Mouse (Mus musculus): Measurements from ENCODE around the gene Fgfr2. TPM values are rescaled to one million over a fixed set of nuclear protein-coding genes. Genes with fewer than 3 reads are reported as not detected.

Gene Fgfr2
- polyA plus RNA-seq, 1 experiment: 1.7 TPM

DNA sequence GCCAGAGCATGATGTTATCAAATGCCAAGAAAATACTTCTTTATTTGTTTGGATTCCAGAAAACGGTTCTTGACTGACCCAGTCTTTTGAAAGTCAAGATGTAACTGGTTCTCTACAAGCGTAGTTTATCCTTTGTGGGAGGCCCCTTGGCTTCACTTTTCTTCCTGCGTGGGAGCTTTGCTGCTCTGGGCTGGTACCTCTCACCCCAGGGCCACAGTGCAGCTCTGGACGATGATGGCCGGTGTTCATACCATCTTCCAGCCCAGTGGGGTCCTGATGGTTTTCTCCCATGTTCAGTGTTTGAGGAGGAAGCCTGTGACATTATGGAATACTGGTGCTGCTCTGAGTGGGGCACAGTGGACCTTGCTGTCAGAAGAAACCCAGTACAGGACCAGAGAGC, 1575.7 kb downstream of the Fgfr2 start:
- Histone ChIP-seq H3ac (ENCODE audit: control insufficient read depth, insufficient read length, low read depth) (no peak overlapping the region), H3K4me3 (ENCODE audit: insufficient read depth, poor library complexity, severe bottlenecking) (no peak overlapping the region), H3K79me3 (ENCODE audit: low read depth) (no peaks in the 10 kb centered on the region), H3K36me3 (ENCODE audit: control insufficient read depth, insufficient read depth) (no peaks in the 10 kb centered on the region), H3K27me3 (ENCODE audit: control insufficient read depth, insufficient read depth, insufficient read length) (peaks cover 79% of the 10 kb centered on the region), H3K79me2 (ENCODE audit: control insufficient read depth, insufficient read depth) (no peaks in the 10 kb centered on the region)
- TF ChIP-seq USF1 (IDR thresholded peaks at IDR 0.05; ENCODE audit: low read depth): no peak
- no peak for TF ChIP-seq MYOG (IDR thresholded peaks at IDR 0.05; ENCODE audit: control insufficient read depth, extremely low read depth, insufficient read length)
- no peak for TF ChIP-seq FOSL1 (IDR thresholded peaks at IDR 0.05; ENCODE audit: insufficient read depth, low read length, poor library complexity, severe bottlenecking)
- no peak for TF ChIP-seq CEBPB (IDR thresholded peaks at IDR 0.05; ENCODE audit: low read depth)
- no peak for TF ChIP-seq MYOD1 (IDR thresholded peaks at IDR 0.05; ENCODE audit: control insufficient read depth, insufficient read length, low read depth)
- no peak for TF ChIP-seq MAX (IDR thresholded peaks at IDR 0.05)
- TF ChIP-seq CTCF (IDR thresholded peaks at IDR 0.05; ENCODE audit: control insufficient read depth, insufficient read depth, insufficient read length): no peak

DNA sequence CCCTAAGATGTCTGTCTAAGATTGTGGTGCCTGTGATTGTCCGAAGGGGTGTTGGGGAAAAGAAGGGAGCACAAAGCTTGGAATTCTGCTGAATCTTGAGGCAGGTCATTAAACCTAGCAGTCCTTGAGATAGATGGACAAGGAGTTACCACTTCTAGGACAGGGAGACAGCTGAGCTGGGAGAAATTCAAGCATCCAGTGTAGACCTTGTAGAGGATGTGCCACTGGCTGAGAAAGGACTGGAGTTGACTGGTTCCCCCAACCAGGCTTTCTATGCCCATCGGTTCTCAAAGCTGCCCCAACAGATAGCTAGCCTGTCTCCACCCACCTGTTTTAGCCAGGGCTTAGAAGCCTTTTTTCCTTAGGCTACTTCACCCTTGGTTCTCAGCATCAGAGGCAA, 1576.7 kb downstream of the Fgfr2 start:
- no peaks in the 10 kb centered on the region for H3K36me3 ChIP-seq (ENCODE audit: control insufficient read depth, insufficient read depth)
- no peak overlapping the region for H3ac ChIP-seq (ENCODE audit: control insufficient read depth, insufficient read length, low read depth)
- no peaks in the 10 kb centered on the region for H3K79me3 ChIP-seq (ENCODE audit: low read depth)
- H3K4me3 ChIP-seq (ENCODE audit: insufficient read depth, poor library complexity, severe bottlenecking): no peak overlapping the region
- peaks cover 79% of the 10 kb centered on the region for H3K27me3 ChIP-seq (ENCODE audit: control insufficient read depth, insufficient read depth, insufficient read length)
- TF ChIP-seq USF1 (IDR thresholded peaks at IDR 0.05; ENCODE audit: low read depth): no peak
- no peak for TF ChIP-seq MYOG (IDR thresholded peaks at IDR 0.05; ENCODE audit: control insufficient read depth, extremely low read depth, insufficient read length)
- TF ChIP-seq FOSL1 (IDR thresholded peaks at IDR 0.05; ENCODE audit: insufficient read depth, low read length, poor library complexity, severe bottlenecking): no peak
- no peaks in the 10 kb centered on the region for H3K79me2 ChIP-seq (ENCODE audit: control insufficient read depth, insufficient read depth)

DNA sequence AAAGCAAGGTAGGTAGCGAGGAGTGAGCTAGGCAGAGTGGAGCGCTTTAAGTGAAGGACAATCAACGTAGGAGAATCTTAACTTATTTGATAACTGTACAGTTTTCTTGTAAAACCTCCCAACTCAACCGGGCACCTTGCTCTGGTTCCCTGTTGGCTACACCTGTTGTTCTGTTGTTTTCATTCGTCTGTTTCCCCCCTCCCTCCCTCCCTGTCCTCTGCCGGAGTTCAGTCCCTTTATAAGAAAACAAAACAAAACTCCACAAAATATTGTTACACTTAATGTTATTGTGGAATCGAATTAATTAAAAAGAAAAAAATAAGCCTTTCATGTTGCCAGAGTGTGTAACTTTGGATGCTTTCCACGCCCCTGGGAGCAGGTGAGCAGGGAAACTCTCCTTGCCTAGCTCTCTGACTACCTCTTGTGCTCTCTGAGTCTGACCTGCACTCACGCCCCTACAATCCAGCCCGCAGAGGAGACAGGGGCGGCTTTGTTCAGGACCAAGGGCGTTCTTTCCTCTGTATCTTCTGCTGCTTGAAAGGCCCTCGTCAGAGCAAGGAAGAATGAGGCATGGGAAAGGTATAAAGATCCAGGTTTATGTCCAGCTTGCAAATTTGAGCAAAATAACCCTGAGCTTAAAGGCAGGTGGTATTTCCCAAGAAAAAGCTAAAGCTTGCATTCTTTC, 1577.3 kb downstream of the Fgfr2 start:
- H3K79me2 ChIP-seq (ENCODE audit: control insufficient read depth, insufficient read depth): no peaks in the 10 kb centered on the region
- peaks cover 81% of the 10 kb centered on the region for H3K27me3 ChIP-seq (ENCODE audit: control insufficient read depth, insufficient read depth, insufficient read length)
- no peak for TF ChIP-seq CEBPB (IDR thresholded peaks at IDR 0.05; ENCODE audit: low read depth)
- no peak for TF ChIP-seq USF1 (IDR thresholded peaks at IDR 0.05; ENCODE audit: low read depth)
- no peak for TF ChIP-seq MYOG (IDR thresholded peaks at IDR 0.05; ENCODE audit: control insufficient read depth, extremely low read depth, insufficient read length)
- no peak for TF ChIP-seq MYOD1 (IDR thresholded peaks at IDR 0.05; ENCODE audit: control insufficient read depth, insufficient read length, low read depth)
- TF ChIP-seq MAX (IDR thresholded peaks at IDR 0.05): no peak
- no peak for TF ChIP-seq CTCF (IDR thresholded peaks at IDR 0.05; ENCODE audit: control insufficient read depth, insufficient read depth, insufficient read length)
- no peak for TF ChIP-seq FOSL1 (IDR thresholded peaks at IDR 0.05; ENCODE audit: insufficient read depth, low read length, poor library complexity, severe bottlenecking)
- H3K4me3 ChIP-seq (ENCODE audit: insufficient read depth, poor library complexity, severe bottlenecking): no peak overlapping the region
- no peaks in the 10 kb centered on the region for H3K79me3 ChIP-seq (ENCODE audit: low read depth)
- no peaks in the 10 kb centered on the region for H3K36me3 ChIP-seq (ENCODE audit: control insufficient read depth, insufficient read depth)
- H3ac ChIP-seq (ENCODE audit: control insufficient read depth, insufficient read length, low read depth): no peak overlapping the region

DNA sequence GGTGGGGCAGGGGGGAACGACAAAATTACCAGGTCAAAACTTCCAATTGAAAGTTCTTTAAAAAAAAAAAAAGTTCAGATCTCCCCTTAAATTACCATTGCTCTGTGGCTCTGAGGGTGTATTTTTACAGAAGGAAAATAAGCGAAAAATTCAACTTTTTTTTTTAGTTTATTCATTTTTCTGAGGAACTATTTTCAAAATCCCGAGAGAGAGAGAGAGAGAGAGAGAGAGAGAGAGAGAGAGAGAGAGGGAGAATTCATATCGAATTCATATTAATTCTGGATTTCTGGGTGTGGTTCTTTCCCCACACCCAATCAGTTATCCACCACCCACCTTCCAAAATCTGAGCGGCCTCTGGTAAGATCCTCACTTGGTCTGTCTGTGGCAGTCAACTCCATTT, 1578.3 kb downstream of the Fgfr2 start:
- no peak overlapping the region for H3ac ChIP-seq (ENCODE audit: control insufficient read depth, insufficient read length, low read depth)
- no peak for TF ChIP-seq MAX (IDR thresholded peaks at IDR 0.05)
- TF ChIP-seq MYOD1 (IDR thresholded peaks at IDR 0.05; ENCODE audit: control insufficient read depth, insufficient read length, low read depth): no peak
- no peaks in the 10 kb centered on the region for H3K79me2 ChIP-seq (ENCODE audit: control insufficient read depth, insufficient read depth)
- H3K27me3 ChIP-seq (ENCODE audit: control insufficient read depth, insufficient read depth, insufficient read length): peaks cover 85% of the 10 kb centered on the region
- no peak overlapping the region for H3K4me3 ChIP-seq (ENCODE audit: insufficient read depth, poor library complexity, severe bottlenecking)
- H3K79me3 ChIP-seq (ENCODE audit: low read depth): no peaks in the 10 kb centered on the region
- no peaks in the 10 kb centered on the region for H3K36me3 ChIP-seq (ENCODE audit: control insufficient read depth, insufficient read depth)

DNA sequence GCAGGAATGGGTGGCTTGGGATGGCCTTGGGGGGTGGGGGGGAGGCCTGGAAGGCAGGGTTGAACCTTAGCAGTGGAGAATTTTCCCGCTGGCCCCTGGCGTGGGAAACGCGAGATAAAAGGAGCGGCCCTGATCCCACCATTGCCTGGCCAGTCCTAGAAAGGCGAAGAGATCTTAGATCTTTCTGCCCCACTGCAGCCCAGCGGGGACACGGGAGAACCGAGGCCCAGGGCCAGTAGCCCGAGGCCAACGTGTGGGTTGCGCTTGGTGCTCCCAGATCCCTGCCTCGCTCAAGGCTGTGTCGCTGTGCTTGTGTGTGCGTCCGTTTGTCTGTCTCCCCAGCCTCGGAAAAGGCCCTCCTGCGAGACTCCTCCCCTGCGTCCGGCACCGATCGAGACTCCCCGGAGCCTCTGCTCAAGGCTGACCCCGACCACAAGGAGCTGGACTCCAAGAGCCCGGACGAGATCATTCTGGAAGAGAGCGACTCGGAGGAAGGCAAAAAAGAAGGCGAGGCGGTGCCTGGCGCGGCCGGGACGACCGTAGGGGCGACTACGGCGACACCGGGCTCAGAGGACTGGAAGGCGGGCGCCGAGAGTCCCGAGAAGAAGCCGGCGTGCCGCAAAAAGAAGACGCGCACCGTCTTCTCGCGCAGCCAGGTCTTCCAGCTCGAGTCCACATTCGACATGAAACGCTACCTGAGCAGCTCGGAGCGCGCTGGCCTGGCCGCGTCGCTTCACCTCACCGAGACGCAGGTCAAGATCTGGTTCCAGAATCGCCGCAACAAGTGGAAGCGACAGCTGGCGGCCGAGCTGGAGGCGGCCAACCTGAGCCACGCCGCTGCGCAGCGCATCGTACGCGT, 1579.3 kb downstream of the Fgfr2 start:
- Histone ChIP-seq H3K4me3 (ENCODE audit: insufficient read depth, poor library complexity, severe bottlenecking) (no peak overlapping the region), H3K79me3 (ENCODE audit: low read depth) (no peaks in the 10 kb centered on the region), H3ac (ENCODE audit: control insufficient read depth, insufficient read length, low read depth) (no peak overlapping the region), H3K27me3 (ENCODE audit: control insufficient read depth, insufficient read depth, insufficient read length) (peaks cover 76% of the 10 kb centered on the region), H3K36me3 (ENCODE audit: control insufficient read depth, insufficient read depth) (no peaks in the 10 kb centered on the region), H3K79me2 (ENCODE audit: control insufficient read depth, insufficient read depth) (no peaks in the 10 kb centered on the region)
- TF ChIP-seq MAX (IDR thresholded peaks at IDR 0.05) (no peak), MYOG (IDR thresholded peaks at IDR 0.05; ENCODE audit: control insufficient read depth, extremely low read depth, insufficient read length) (no peak), FOSL1 (IDR thresholded peaks at IDR 0.05; ENCODE audit: insufficient read depth, low read length, poor library complexity, severe bottlenecking) (no peak), CEBPB (IDR thresholded peaks at IDR 0.05; ENCODE audit: low read depth) (no peak), USF1 (IDR thresholded peaks at IDR 0.05; ENCODE audit: low read depth) (no peak)
